Mouse (Mus musculus) lung, adult 2 months (tissue): ENCODE data around the gene 2010111I01Rik.

Experiments used
- CTCF ChIP-seq: fragments of 200-500 bp; IDR thresholded peaks from 2 replicates; pipeline ENCODE4 v1.5.1; 2011; ENCODE audit warnings: mild to moderate bottlenecking, low read length, control low read depth; ENCODE audit not compliant: insufficient read depth
- POLR2A ChIP-seq: fragments of 200-500 bp; IDR thresholded peaks from 2 replicates; pipeline ENCODE4 v1.6.1; 2011; ENCODE audit warnings: low read depth, mild to moderate bottlenecking, control low read depth, low read length, borderline replicate concordance; ENCODE audit errors: extremely low read depth

- TF ChIP-seq POLR2A: no peak
- no peak for TF ChIP-seq CTCF
Observed at GRCm38 (mm10) chr13:63252295-63253010, 287.8 kb downstream of the 2010111I01Rik start.
